Mouse (Mus musculus) hematopoietic stem cell, adult 5-6 weeks (primary cell): ENCODE results near the gene Akap9. TPM values are rescaled to one million over a fixed set of nuclear protein-coding genes. Genes with fewer than 3 reads are reported as not detected.
"Not testable (repeated sequence)": the region's sequence is repeated elsewhere in the genome, so short reads cannot be mapped to it uniquely, and the experiment has no call there.

Experiments
- ATAC-seq, 2 experiments: fragments of 125-278 bp in 1 of 2; replicated peaks in 1 of 2; 2 replicates each; pipeline ENCODE4 v1.8.0; 2016 to 2017; ENCODE audit warnings: inconsistent platforms in 2 of 2, mild to moderate bottlenecking in 2 of 2, moderate number of reproducible peaks in 2 of 2, low read depth in 1 of 2, moderate TSS enrichment in 1 of 2; ENCODE audit not compliant: low FRiP score in 2 of 2, poor library complexity in 2 of 2, severe bottlenecking in 2 of 2, insufficient read depth in 1 of 2, low TSS enrichment in 1 of 2
- total RNA-seq: library from RNA; stranded (forward); fragments of 172-1452, 232-1000 nt; gene quantifications from 2 replicates; pipeline ENCODE4 v1.2.3, GENCODE M21; 2017

Gene Akap9
- total RNA-seq, result 92.8 and 116 TPM in 2 replicates

DNA sequence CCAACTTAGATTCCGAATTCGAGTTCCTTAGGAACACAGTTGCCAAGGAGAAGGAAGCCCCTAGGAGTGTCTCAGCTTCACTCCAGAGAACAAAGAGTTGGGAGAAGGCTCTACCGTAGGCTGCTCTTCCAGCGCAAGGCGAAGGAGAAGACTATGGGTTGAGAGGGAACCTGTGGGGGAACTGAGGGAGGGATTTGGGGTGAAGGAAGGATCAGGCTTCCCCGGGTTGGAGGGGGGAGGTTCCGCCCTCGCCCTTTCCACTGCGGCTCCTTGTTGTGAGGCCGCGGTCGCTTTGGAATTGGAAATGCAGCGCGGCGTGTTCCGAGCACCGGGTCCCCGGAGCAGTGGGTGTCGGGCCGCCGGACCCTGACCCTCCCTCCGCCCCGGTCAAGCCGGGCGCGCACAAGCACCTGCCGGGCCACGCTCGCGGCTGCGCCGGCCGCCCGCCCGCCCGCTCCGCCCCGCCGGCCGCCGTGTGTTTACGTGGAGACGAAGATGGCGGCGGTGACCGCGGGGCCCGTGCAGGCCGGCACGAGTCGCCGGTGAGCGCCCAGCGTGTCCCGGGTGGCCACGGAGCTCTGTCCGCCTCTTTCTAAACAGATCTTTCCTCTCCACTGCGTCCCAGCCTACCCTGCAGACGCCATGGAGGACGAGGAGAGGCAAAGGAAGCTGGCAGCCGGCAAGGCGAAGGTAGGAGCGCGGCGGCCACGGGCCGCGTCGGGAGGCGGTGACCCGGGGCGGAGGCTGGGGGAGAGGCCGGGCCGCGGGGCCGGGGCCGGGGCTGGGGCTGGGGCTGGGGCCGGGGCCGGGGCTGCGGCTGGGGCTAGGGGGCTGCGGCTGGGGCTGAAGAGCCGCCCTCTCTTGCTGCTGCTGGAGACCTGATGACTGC is at the start of gene Akap9:
Akap9 (plus strand) TSS at position 254 of the 889 bp plus-strand sequence.
- ATAC-seq, result peak; percentile 68 to 72

DNA sequence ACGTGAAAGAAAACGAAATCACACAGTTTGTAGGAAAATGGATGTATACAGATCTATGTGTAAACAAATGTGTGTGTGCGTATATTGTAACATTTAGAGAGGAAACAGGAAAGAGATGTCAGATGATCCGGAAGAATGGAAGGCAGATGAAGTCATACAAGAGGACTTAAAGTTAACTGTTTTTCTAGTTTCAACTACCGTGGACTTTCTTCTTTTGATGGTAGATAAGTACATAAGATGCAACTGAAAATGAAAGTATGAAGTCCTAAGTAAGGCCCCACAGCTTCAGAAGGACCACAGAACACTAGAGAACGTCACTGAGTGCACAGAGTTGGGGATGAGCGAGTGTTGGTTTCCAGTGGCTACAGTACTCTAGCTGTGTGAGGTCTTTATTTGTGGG is 41.0 kb upstream of the Akap9 start:
- ATAC-seq, result not testable (repeated sequence)

- no peak for ATAC-seq
These were observed 38.7 kb upstream of the Akap9 start for GRCm38 (mm10) chr5:3889201-3889600.

GRCm38 (mm10) chr5:3893459-3894293 is 34.2 kb upstream of the Akap9 start, which contains the start of gene Mterf1a:
Gene Mterf1a, minus strand, starts transcription at chr5:3893933.
- peak; percentile 100 for ATAC-seq

GRCm38 (mm10) chr5:3894294-3894619 is 33.6 kb upstream of the Akap9 start:
- ATAC-seq, result not testable (repeated sequence)

- ATAC-seq, result peak; percentile 42 to 62; a peak in 2 of 4 replicates
These were observed 22.4 kb upstream of the Akap9 start for GRCm38 (mm10) chr5:3905471-3905870.

- no peak for ATAC-seq
These were observed 5.5 kb upstream of the Akap9 start for GRCm38 (mm10) chr5:3922350-3922749.

GRCm38 (mm10) chr5:3926666-3927065 is 1.2 kb upstream of the Akap9 start:
- ATAC-seq, result no peak

- peak; percentile 44 to 49 for ATAC-seq
These were observed 814 bp downstream of the Akap9 start for GRCm38 (mm10) chr5:3928690-3929046.

- ATAC-seq, result no peak
These were observed 2.9 kb downstream of the Akap9 start for GRCm38 (mm10) chr5:3930760-3931159.

DNA sequence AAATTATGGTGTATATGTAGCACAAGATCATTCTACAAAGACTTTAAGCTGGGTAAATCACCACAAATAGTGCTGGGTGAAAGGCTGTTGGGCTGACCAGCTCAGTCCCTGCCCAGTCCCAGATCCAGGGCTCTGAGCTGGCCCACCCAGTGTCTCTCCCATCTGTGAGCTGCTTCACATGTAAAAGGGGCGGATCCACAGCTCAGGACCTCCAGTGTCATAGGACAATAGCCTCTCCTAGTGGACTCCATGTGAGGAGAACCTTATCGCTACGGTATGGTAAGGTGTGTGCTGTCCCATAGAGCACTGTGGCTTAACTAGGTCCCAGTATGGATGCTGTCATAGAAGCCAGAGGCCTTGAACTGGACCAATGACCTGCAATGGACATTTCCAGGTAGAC is 3.8 kb downstream of the Akap9 start:
- no peak for ATAC-seq

GRCm38 (mm10) chr5:3933551-3933950 is 5.7 kb downstream of the Akap9 start:
- no peak for ATAC-seq

DNA sequence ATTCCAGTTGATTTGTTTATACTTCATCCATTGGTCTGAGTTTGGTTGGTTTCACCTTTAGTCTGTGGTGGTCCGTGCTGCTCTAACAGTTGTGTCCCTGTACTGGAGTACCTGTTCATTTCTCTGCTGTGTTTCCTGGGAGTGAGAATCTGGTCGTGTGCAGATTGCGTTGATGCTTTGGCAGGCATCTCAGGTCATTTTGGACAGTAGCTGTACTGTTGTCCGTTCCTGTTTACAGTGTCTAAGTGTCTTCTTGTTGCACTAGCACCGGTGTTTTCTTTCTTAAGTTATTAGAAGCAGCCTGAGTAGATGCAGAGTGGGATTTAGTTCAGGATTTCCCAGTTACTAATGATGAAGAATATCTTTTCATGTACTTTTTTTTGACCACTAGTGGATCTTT is 7.4 kb downstream of the Akap9 start:
- no peak for ATAC-seq

GRCm38 (mm10) chr5:3935778-3936554 is 8.1 kb downstream of the Akap9 start:
- no peak for ATAC-seq

DNA sequence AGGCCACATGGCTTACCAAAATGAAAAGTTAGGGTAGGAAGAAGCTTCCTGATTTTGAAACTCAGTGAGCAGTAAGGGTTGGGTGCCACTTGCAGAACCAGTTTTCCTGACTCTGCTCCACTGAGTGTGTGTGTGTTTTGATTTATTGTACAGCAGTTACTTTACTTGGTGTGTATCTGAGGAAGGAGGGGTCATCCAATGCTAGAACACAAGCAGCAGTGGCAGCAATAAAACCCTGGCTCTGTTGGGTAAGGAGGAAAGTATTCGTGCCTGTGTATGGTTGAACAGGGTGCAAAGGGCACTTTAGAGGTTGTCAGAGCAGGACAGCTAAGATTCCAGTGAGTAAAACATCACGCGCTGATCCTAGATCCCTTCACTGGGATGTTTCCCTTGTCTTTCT is 11.1 kb downstream of the Akap9 start:
- no peak for ATAC-seq

DNA sequence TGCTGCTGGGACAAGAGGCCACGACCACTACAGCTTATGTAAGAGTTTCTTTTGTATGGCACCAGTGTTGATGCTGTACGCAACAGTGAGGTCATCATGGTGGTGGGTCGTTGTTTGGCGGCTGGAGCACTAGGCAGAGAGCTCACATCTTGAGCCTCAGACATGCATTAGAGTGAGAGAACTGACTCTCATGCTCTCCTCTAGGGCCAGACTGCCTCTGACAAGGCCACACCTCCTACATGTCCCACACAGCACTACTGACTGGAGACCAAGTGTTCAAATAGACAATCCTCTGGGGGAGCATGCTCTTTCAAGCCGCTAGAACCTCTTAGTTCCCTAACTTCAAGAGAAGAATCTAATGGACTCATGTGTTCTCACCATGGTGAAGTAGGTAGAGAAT is 11.5 kb downstream of the Akap9 start:
- no peak for ATAC-seq

GRCm38 (mm10) chr5:3941240-3941639 is 13.4 kb downstream of the Akap9 start:
- ATAC-seq, result no peak

- ATAC-seq, result not testable (repeated sequence)
These were observed 15.3 kb downstream of the Akap9 start for GRCm38 (mm10) chr5:3943169-3943568.
